Mouse (Mus musculus): ENCODE measurements around the gene Lag3.
A peak's percentile ranks its signal among the peaks of the same experiment; 100 is the strongest.
"Not testable (repeated sequence)": the region's sequence is repeated elsewhere in the genome, so short reads cannot be mapped to it uniquely, and the experiment has no call there.

Gene Lag3

GRCm38 (mm10) chr6:124900056-124900800 lies 11.3 kb downstream of the Lag3 start:
- DNase-seq (ENCODE audit: low spot score in 2 of 2), result no peak

- no peak for DNase-seq (ENCODE audit: low spot score in 2 of 2)
These were observed 13.1 kb downstream of the Lag3 start for GRCm38 (mm10) chr6:124898359-124898758.

- DNase-seq (ENCODE audit: low spot score in 2 of 2), result not testable (repeated sequence)
These were observed 17.4 kb downstream of the Lag3 start for GRCm38 (mm10) chr6:124894113-124894512.

- DNase-seq (ENCODE audit: low spot score in 2 of 2), result no peak
These were observed 20.5 kb downstream of the Lag3 start for GRCm38 (mm10) chr6:124890997-124891396.

- DNase-seq (ENCODE audit: low spot score in 2 of 2), result no peak
These were observed 22.9 kb downstream of the Lag3 start for GRCm38 (mm10) chr6:124888555-124889125.

GRCm38 (mm10) chr6:124887986-124888385 lies 23.5 kb downstream of the Lag3 start, which contains the start of gene Cd4:
TSS of gene Cd4 (minus strand) at chr6:124888221.
- DNase-seq (ENCODE audit: low spot score in 2 of 2), result no peak

- DNase-seq (ENCODE audit: low spot score in 2 of 2), result no peak
These were observed 25.5 kb downstream of the Lag3 start for GRCm38 (mm10) chr6:124885956-124886381.

GRCm38 (mm10) chr6:124884714-124885500 lies 26.6 kb downstream of the Lag3 start:
- DNase-seq (ENCODE audit: low spot score in 2 of 2), result no peak

- DNase-seq (ENCODE audit: low spot score in 2 of 2), result no peak
These were observed 28.2 kb downstream of the Lag3 start for GRCm38 (mm10) chr6:124883351-124883750.

GRCm38 (mm10) chr6:124881821-124882220 lies 29.7 kb downstream of the Lag3 start:
- DNase-seq (ENCODE audit: low spot score in 2 of 2), result no peak

- DNase-seq (ENCODE audit: low spot score in 2 of 2), result no peak
These were observed 32.1 kb downstream of the Lag3 start for GRCm38 (mm10) chr6:124879390-124879789.

- DNase-seq (ENCODE audit: low spot score in 2 of 2), result no peak
These were observed 37.2 kb downstream of the Lag3 start for GRCm38 (mm10) chr6:124874348-124874747.

GRCm38 (mm10) chr6:124866560-124866959 lies 44.9 kb downstream of the Lag3 start:
- DNase-seq (ENCODE audit: low spot score in 2 of 2), result no peak

- no peak for DNase-seq (ENCODE audit: low spot score in 2 of 2)
These were observed 45.6 kb downstream of the Lag3 start for GRCm38 (mm10) chr6:124865766-124866362.

GRCm38 (mm10) chr6:124863658-124864298 lies 47.7 kb downstream of the Lag3 start, which contains the start of gene Gpr162:
TSS of gene Gpr162 (minus strand) at chr6:124863983.
- DNase-seq (ENCODE audit: low spot score in 2 of 2), result peak; percentile 54 to 77

GRCm38 (mm10) chr6:124863125-124863657 lies 48.3 kb downstream of the Lag3 start:
- no peak for DNase-seq (ENCODE audit: low spot score in 2 of 2)

GRCm38 (mm10) chr6:124862406-124863124 lies 48.9 kb downstream of the Lag3 start:
- DNase-seq (ENCODE audit: low spot score in 2 of 2), result no peak

GRCm38 (mm10) chr6:124861802-124862201 lies 49.7 kb downstream of the Lag3 start:
- no peak for DNase-seq (ENCODE audit: low spot score in 2 of 2)

GRCm38 (mm10) chr6:124861266-124861665 lies 50.2 kb downstream of the Lag3 start:
- no peak for DNase-seq (ENCODE audit: low spot score in 2 of 2)

- no peak for DNase-seq (ENCODE audit: low spot score in 2 of 2)
These were observed 51.0 kb downstream of the Lag3 start for GRCm38 (mm10) chr6:124860511-124860910.

- peak in 1 of 2 experiments; percentile 92 for DNase-seq (ENCODE audit: low spot score in 2 of 2)
These were observed 51.8 kb downstream of the Lag3 start for GRCm38 (mm10) chr6:124859725-124860124.
